Mouse (Mus musculus): ENCODE results near the gene Ttc9b. TPM values are rescaled to one million over a fixed set of nuclear protein-coding genes. Genes with fewer than 3 reads are reported as not detected.

Gene Ttc9b
- polyA plus RNA-seq, 2 experiments, result 0.21 to 0.24 TPM

DNA sequence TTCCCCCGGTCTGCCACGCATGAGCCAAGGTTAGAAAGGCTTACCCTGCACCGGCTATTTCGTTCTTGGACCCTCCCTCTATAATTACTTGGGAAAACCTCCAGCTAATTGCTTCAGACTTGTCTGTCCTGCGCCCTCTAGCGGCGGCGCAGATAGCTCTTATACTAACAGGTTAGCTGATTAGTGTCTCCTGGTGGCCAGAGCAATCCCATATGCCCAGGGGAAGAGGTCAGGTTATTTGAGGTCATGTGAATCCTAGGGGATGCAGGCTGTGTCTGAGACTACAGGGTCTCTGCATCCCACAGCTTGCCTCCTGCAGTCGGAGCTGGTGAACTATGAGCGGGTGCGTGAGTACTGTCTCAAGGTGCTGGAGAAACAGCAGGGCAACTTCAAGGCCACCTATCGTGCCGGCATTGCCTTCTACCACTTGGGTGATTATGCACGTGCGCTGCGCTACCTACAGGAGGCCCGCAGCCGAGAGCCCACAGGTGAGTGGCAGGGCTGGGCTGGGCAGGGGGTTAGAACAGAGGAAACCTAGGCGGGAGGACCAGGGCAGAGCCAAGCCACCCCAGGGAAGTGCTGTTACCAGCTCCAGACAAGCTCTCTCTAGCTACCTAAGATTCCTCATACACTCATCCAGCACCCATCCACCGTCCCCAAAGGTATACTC lies 1.0 kb downstream of the Ttc9b start:
- no peak overlapping the region for H3K4me3 ChIP-seq (replicated peaks; ENCODE audit: low read length)
- H3K36me3 ChIP-seq (ENCODE audit: control insufficient read depth, insufficient read depth, low read length), result peaks cover 32% of the 10 kb centered on the region
- H3K4me1 ChIP-seq (ENCODE audit: control insufficient read depth, insufficient read depth, low read length), result peaks cover 5% of the 10 kb centered on the region; the same call in 1 of the 2 replicates
- ATAC-seq (ENCODE audit: low FRiP score, low read depth) (no peak), DNase-seq (ENCODE audit: low spot score) (no peak)
- H3K4me2 ChIP-seq (replicated peaks; ENCODE audit: low read depth, low read length, severe bottlenecking), result no peak overlapping the region
- H3K9ac ChIP-seq (ENCODE audit: low read depth, low read length, severe bottlenecking), result no peak overlapping the region
- no peak overlapping the region for H3K27ac ChIP-seq (replicated peaks; ENCODE audit: low read depth, low read length)
- peaks cover 53% of the 10 kb centered on the region for H3K27me3 ChIP-seq (ENCODE audit: control insufficient read depth, insufficient read depth, low read length)
- no peak for TF ChIP-seq POLR2A (IDR thresholded peaks at IDR 0.05; ENCODE audit: borderline replicate concordance, extremely low read depth, insufficient read depth, insufficient read length)
- no peaks in the 10 kb centered on the region for H3K9me3 ChIP-seq (ENCODE audit: control insufficient read depth, low read length)
- WGBS, result 59% methylated on average over 20 of the region's 20 CpGs

DNA sequence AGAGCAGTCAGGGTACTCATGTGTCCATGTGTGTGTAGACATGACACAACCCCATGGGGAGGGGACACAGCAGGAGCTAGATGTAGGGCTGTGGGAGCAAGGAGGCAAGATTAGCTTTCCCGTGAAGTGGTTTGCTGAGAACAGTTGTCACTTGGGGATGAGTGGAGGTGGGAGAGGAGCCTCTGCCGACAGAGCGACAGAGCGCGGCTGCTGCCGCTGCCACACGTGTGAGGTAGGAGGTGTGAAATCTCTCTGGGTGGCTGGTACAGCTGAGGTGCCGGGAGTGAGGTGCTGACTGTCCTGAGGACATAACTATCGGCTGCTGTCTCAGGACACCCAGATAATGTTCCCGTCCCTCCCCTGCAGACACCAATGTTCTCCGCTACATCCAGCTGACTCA lies 1.8 kb downstream of the Ttc9b start:
- Histone ChIP-seq H3K36me3 (ENCODE audit: control insufficient read depth, insufficient read depth, low read length) (peaks cover 40% of the 10 kb centered on the region), H3K27me3 (ENCODE audit: control insufficient read depth, insufficient read depth, low read length) (peaks cover 53% of the 10 kb centered on the region), H3K27ac (replicated peaks; ENCODE audit: low read depth, low read length) (no peak overlapping the region), H3K9me3 (ENCODE audit: control insufficient read depth, low read length) (no peaks in the 10 kb centered on the region), H3K4me1 (ENCODE audit: control insufficient read depth, insufficient read depth, low read length) (peaks cover 5% of the 10 kb centered on the region; the same call in 1 of the 2 replicates), H3K4me3 (replicated peaks; ENCODE audit: low read length) (no peak overlapping the region), H3K4me2 (replicated peaks; ENCODE audit: low read depth, low read length, severe bottlenecking) (no peak overlapping the region), H3K9ac (ENCODE audit: low read depth, low read length, severe bottlenecking) (no peak overlapping the region)
- TF ChIP-seq POLR2A (IDR thresholded peaks at IDR 0.05; ENCODE audit: borderline replicate concordance, extremely low read depth, insufficient read depth, insufficient read length), result no peak
- DNase-seq (ENCODE audit: low spot score) (no peak), ATAC-seq (ENCODE audit: low FRiP score, low read depth) (no peak)
- 46% methylated on average over 11 of the region's 11 CpGs for WGBS

- DNase-seq (ENCODE audit: low spot score) (no peak), ATAC-seq (ENCODE audit: low FRiP score, low read depth) (no peak)
- Histone ChIP-seq H3K4me3 (replicated peaks; ENCODE audit: low read length) (no peak overlapping the region), H3K9me3 (ENCODE audit: control insufficient read depth, low read length) (no peaks in the 10 kb centered on the region), H3K27me3 (ENCODE audit: control insufficient read depth, insufficient read depth, low read length) (peaks cover 53% of the 10 kb centered on the region), H3K36me3 (ENCODE audit: control insufficient read depth, insufficient read depth, low read length) (peaks cover 49% of the 10 kb centered on the region), H3K9ac (ENCODE audit: low read depth, low read length, severe bottlenecking) (no peak overlapping the region), H3K4me1 (ENCODE audit: control insufficient read depth, insufficient read depth, low read length) (peaks cover 5% of the 10 kb centered on the region; the same call in 1 of the 2 replicates), H3K27ac (replicated peaks; ENCODE audit: low read depth, low read length) (no peak overlapping the region), H3K4me2 (replicated peaks; ENCODE audit: low read depth, low read length, severe bottlenecking) (no peak overlapping the region)
- WGBS, result 88% methylated on average over 16 of the region's 16 CpGs
- TF ChIP-seq POLR2A (IDR thresholded peaks at IDR 0.05; ENCODE audit: borderline replicate concordance, extremely low read depth, insufficient read depth, insufficient read length), result no peak
These were observed 2.9 kb downstream of the Ttc9b start for GRCm38 (mm10) chr7:27656600-27656999.

DNA sequence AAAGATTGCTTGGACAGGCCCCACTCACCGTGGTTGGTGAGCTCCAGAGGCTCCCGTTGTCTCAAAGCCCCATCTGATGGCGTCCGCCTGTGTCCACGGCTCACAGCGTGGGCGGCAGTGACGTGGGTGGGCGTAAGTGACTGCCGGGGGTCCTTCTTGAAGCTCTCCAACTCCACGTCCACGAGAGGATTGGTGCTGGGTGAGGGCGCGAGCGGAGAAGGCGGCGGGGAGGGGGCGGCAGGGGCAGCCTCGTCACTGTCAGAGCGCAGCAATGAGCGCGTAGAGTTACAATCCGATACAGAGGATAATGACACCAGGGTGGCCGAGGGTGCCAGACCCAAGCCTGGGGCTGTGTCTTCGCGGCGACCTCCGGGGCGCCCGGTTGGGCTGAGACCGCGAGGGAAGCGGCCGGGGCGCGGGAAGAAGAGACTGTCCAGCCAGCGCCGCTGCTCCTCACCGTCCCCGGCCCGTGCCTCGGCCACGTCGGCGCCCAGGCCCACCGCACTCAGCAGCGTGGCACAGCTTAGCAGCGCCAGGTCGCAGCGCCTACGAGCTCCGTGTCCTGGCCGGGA lies 4.2 kb downstream of the Ttc9b start:
- H3K4me3 ChIP-seq (replicated peaks; ENCODE audit: low read length), result no peak overlapping the region
- TF ChIP-seq POLR2A (IDR thresholded peaks at IDR 0.05; ENCODE audit: borderline replicate concordance, extremely low read depth, insufficient read depth, insufficient read length), result no peak
- H3K4me2 ChIP-seq (replicated peaks; ENCODE audit: low read depth, low read length, severe bottlenecking), result no peak overlapping the region
- peaks cover 50% of the 10 kb centered on the region for H3K27me3 ChIP-seq (ENCODE audit: control insufficient read depth, insufficient read depth, low read length)
- 33% methylated on average over 41 of the region's 53 CpGs for WGBS
- H3K4me1 ChIP-seq (ENCODE audit: control insufficient read depth, insufficient read depth, low read length), result peaks cover 5% of the 10 kb centered on the region; the same call in 1 of the 2 replicates
- no peak overlapping the region for H3K27ac ChIP-seq (replicated peaks; ENCODE audit: low read depth, low read length)
- H3K9ac ChIP-seq (ENCODE audit: low read depth, low read length, severe bottlenecking), result no peak overlapping the region
- no peaks in the 10 kb centered on the region for H3K9me3 ChIP-seq (ENCODE audit: control insufficient read depth, low read length)
- peaks cover 50% of the 10 kb centered on the region for H3K36me3 ChIP-seq (ENCODE audit: control insufficient read depth, insufficient read depth, low read length)
- no peak for DNase-seq (ENCODE audit: low spot score)
- no peak for ATAC-seq (ENCODE audit: low FRiP score, low read depth)

- Histone ChIP-seq H3K36me3 (ENCODE audit: control insufficient read depth, insufficient read depth, low read length) (peaks cover 52% of the 10 kb centered on the region), H3K9me3 (ENCODE audit: control insufficient read depth, low read length) (no peaks in the 10 kb centered on the region), H3K4me2 (replicated peaks; ENCODE audit: low read depth, low read length, severe bottlenecking) (no peak overlapping the region), H3K27ac (replicated peaks; ENCODE audit: low read depth, low read length) (no peak overlapping the region), H3K9ac (ENCODE audit: low read depth, low read length, severe bottlenecking) (no peak overlapping the region), H3K4me3 (replicated peaks; ENCODE audit: low read length) (no peak overlapping the region), H3K4me1 (ENCODE audit: control insufficient read depth, insufficient read depth, low read length) (peaks cover 2% of the 10 kb centered on the region; the same call in 1 of the 2 replicates), H3K27me3 (ENCODE audit: control insufficient read depth, insufficient read depth, low read length) (peaks cover 40% of the 10 kb centered on the region)
- no peak for TF ChIP-seq POLR2A (IDR thresholded peaks at IDR 0.05; ENCODE audit: borderline replicate concordance, extremely low read depth, insufficient read depth, insufficient read length)
- no peak for ATAC-seq (ENCODE audit: low FRiP score, low read depth)
- no peak for DNase-seq (ENCODE audit: low spot score)
- WGBS, result 62% methylated on average over 14 of the region's 14 CpGs
These were observed 5.3 kb downstream of the Ttc9b start for GRCm38 (mm10) chr7:27658712-27659663.

Measured in limb, embryonic 14.5 days (tissue).